Mouse (Mus musculus): ENCODE results near the gene Dnmt3l. TPM values are rescaled to one million over a fixed set of nuclear protein-coding genes. Genes with fewer than 3 reads are reported as not detected.

Gene Dnmt3l
- polyA plus RNA-seq, 2 experiments, result 0.08 TPM; not detected in 1

GRCm38 (mm10) chr10:78042096-78042495 is 349 bp downstream of the Dnmt3l start:
- H3K27me3 ChIP-seq (ENCODE audit: control insufficient read depth, insufficient read depth, low read length), result no peaks in the 10 kb centered on the region; the same call in 1 of the 2 replicates
- H3K4me2 ChIP-seq (ENCODE audit: low read depth), result no peak overlapping the region
- H3K4me3 ChIP-seq (ENCODE audit: insufficient read depth in 1 of 2, low read depth in 2 of 2, low read length in 2 of 2), result no peak overlapping the region
- 48% methylated on average over 7 of the region's 7 CpGs for WGBS (ENCODE audit: insufficient replicate concordance)
- DNase-seq (ENCODE audit: low read depth in 3 of 3, low spot score in 3 of 3) (no peak), ATAC-seq (ENCODE audit: insufficient read depth) (no peak)
- no peak for TF ChIP-seq EP300 (IDR thresholded peaks at IDR 0.05; ENCODE audit: low read depth)
- TF ChIP-seq CTCF (IDR thresholded peaks at IDR 0.05; ENCODE audit: low read depth), result no peak
- no peak overlapping the region for H3K27ac ChIP-seq
- no peaks in the 10 kb centered on the region for H3K36me3 ChIP-seq (replicated peaks; ENCODE audit: control insufficient read depth, insufficient read depth, low read depth)
- no peak overlapping the region for H3K9ac ChIP-seq (replicated peaks)
- H3K9me3 ChIP-seq (ENCODE audit: control insufficient read depth, low read length), result no peaks in the 10 kb centered on the region
- no peaks in the 10 kb centered on the region for H3K4me1 ChIP-seq (replicated peaks; ENCODE audit: control insufficient read depth in 2 of 2, insufficient read depth in 2 of 2, low read length in 1 of 2)

DNA sequence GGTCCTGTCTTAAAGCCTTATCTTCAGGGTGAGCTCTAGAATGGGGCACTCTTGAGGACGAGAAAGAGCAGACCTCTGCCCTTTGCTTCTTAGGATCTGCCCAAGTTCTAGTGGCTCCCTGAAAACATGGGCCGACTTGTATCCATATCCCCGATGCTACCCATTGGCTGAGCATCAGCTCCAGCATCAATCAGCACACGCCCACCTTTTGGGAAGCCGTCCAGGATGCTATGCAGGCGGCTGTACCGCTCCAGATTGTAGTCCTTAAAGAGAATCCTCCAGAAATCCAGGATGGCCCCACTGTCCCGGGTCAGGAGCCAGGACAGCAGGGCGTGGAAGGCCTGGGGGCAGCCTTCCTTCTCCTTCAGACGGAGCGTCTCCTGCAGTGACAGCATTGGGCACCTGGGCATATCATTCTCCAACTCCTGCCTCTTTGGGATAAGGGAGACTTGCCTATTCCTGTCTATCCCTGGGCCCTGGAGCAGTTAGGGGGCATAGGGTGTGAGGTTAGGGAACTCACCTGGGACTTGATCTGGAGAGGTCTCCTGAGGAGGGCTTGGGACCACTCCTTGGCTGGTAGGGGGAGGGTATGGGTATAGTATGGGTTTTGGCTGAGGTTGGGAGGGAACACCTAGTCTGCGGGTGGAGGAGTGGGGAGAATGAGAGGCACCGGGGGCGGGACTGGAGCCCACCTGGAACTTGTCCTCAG is 1.1 kb downstream of the Dnmt3l start:
- TF ChIP-seq EP300 (IDR thresholded peaks at IDR 0.05; ENCODE audit: low read depth) (no peak), CTCF (IDR thresholded peaks at IDR 0.05; ENCODE audit: low read depth) (no peak)
- no peak overlapping the region; the same call in 1 of the 2 replicates for H3K4me2 ChIP-seq (ENCODE audit: low read depth)
- no peak for DNase-seq (ENCODE audit: low read depth in 3 of 3, low spot score in 3 of 3)
- H3K36me3 ChIP-seq (replicated peaks; ENCODE audit: control insufficient read depth, insufficient read depth, low read depth), result no peaks in the 10 kb centered on the region
- no peak for ATAC-seq (ENCODE audit: insufficient read depth)
- 42% methylated on average over 14 of the region's 14 CpGs for WGBS (ENCODE audit: insufficient replicate concordance)
- no peak overlapping the region for H3K9ac ChIP-seq (replicated peaks)
- H3K27ac ChIP-seq, result no peak overlapping the region
- no peaks in the 10 kb centered on the region for H3K9me3 ChIP-seq (ENCODE audit: control insufficient read depth, low read length)
- H3K27me3 ChIP-seq (ENCODE audit: control insufficient read depth, insufficient read depth, low read length), result no peaks in the 10 kb centered on the region; the same call in 1 of the 2 replicates
- no peak overlapping the region for H3K4me3 ChIP-seq (ENCODE audit: insufficient read depth in 1 of 2, low read depth in 2 of 2, low read length in 2 of 2)
- no peaks in the 10 kb centered on the region for H3K4me1 ChIP-seq (replicated peaks; ENCODE audit: control insufficient read depth in 2 of 2, insufficient read depth in 2 of 2, low read length in 1 of 2)

DNA sequence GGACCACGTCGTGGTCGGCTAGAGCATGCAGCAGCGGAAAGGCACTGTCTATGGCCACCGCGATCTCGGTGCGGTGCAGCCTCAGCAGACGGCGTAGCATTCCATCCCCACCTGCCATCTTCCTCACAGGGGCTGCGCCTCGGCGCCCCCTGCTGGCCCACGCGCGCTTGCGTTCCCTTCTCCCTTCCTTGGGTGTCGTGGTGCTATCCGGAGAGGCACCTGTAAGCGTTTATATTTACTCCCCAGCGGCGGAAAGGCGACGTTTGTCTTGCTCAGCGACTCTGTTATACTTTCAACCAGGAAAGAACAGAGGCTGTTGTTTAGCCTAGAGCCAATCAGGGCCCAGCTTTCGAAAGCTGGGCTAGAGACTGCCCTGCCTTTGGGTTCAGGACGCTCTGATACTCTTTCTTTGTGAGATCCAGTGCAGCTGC is 1.7 kb downstream of the Dnmt3l start, which contains the start of gene Aire:
Gene Aire (minus strand): TSS at position 205 of the 431 bp plus-strand sequence.
- H3K36me3 ChIP-seq (replicated peaks; ENCODE audit: control insufficient read depth, insufficient read depth, low read depth), result no peaks in the 10 kb centered on the region
- 3% methylated on average over 27 of the region's 27 CpGs for WGBS (ENCODE audit: insufficient replicate concordance)
- no peak within 1 kb of the TSS for H3K9ac ChIP-seq (replicated peaks)

GRCm38 (mm10) chr10:78044531-78044930 is 2.8 kb downstream of the Dnmt3l start:
- no peak overlapping the region for H3K9ac ChIP-seq (replicated peaks)
- DNase-seq (ENCODE audit: low read depth in 3 of 3, low spot score in 3 of 3) (no peak), ATAC-seq (ENCODE audit: insufficient read depth) (no peak)
- H3K4me3 ChIP-seq (ENCODE audit: insufficient read depth in 1 of 2, low read depth in 2 of 2, low read length in 2 of 2), result no peak overlapping the region
- TF ChIP-seq EP300 (IDR thresholded peaks at IDR 0.05; ENCODE audit: low read depth) (no peak), CTCF (IDR thresholded peaks at IDR 0.05; ENCODE audit: low read depth) (no peak)
- no peak overlapping the region for H3K4me2 ChIP-seq (ENCODE audit: low read depth)
- no peaks in the 10 kb centered on the region for H3K36me3 ChIP-seq (replicated peaks; ENCODE audit: control insufficient read depth, insufficient read depth, low read depth)
- H3K9me3 ChIP-seq (ENCODE audit: control insufficient read depth, low read length), result no peaks in the 10 kb centered on the region
- no peaks in the 10 kb centered on the region for H3K4me1 ChIP-seq (replicated peaks; ENCODE audit: control insufficient read depth in 2 of 2, insufficient read depth in 2 of 2, low read length in 1 of 2)
- no peaks in the 10 kb centered on the region; the same call in 1 of the 2 replicates for H3K27me3 ChIP-seq (ENCODE audit: control insufficient read depth, insufficient read depth, low read length)
- no peak overlapping the region for H3K27ac ChIP-seq
- 33% methylated on average over 1 of the region's 1 CpGs for WGBS (ENCODE audit: insufficient replicate concordance)

More for the DNA sequence above, 1.7 kb downstream of the Dnmt3l start, which contains the start of gene Aire:
- DNase-seq (ENCODE audit: low read depth in 3 of 3, low spot score in 3 of 3) (peak in 1 of 3 experiments; percentile 20), ATAC-seq (ENCODE audit: insufficient read depth) (peak; percentile 35; the same call in 1 of the 2 replicates)
- H3K4me3 ChIP-seq (ENCODE audit: insufficient read depth in 1 of 2, low read depth in 2 of 2, low read length in 2 of 2), result no peak within 1 kb of the TSS
- H3K9me3 ChIP-seq (ENCODE audit: control insufficient read depth, low read length), result no peaks in the 10 kb centered on the region
- H3K4me2 ChIP-seq (ENCODE audit: low read depth), result peak within 1 kb of the TSS; percentile 29
- H3K4me1 ChIP-seq (replicated peaks; ENCODE audit: control insufficient read depth in 2 of 2, insufficient read depth in 2 of 2, low read length in 1 of 2), result no peaks in the 10 kb centered on the region
- H3K27ac ChIP-seq, result no peak within 1 kb of the TSS
- TF ChIP-seq CTCF (IDR thresholded peaks at IDR 0.05; ENCODE audit: low read depth), result peak; percentile 94
- no peak for TF ChIP-seq EP300 (IDR thresholded peaks at IDR 0.05; ENCODE audit: low read depth)
- H3K27me3 ChIP-seq (ENCODE audit: control insufficient read depth, insufficient read depth, low read length), result no peaks in the 10 kb centered on the region; the same call in 1 of the 2 replicates

DNA sequence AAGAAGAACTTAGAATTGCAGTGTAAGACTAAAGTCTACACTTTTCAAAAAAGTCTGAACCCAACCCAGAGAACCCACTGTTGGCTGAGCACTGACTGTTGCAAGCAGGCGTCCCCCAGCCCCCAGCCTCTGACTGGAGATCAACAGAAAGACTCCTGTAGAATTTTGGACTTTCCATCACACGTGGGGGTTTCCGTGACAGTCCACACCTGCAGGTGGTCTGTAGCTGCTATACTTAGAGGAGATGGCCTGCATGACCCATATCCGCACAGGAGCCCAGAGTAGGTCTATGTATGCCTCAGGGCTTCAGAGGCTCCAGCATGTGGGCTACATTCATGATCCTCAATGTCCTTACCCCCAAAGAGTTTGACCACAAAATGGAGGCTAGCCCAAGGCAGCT is 4.6 kb downstream of the Dnmt3l start:
- 56% methylated on average over 4 of the region's 4 CpGs for WGBS (ENCODE audit: insufficient replicate concordance)
- Histone ChIP-seq H3K4me1 (replicated peaks; ENCODE audit: control insufficient read depth in 2 of 2, insufficient read depth in 2 of 2, low read length in 1 of 2) (no peaks in the 10 kb centered on the region), H3K9ac (replicated peaks) (no peak overlapping the region), H3K4me3 (ENCODE audit: insufficient read depth in 1 of 2, low read depth in 2 of 2, low read length in 2 of 2) (no peak overlapping the region), H3K4me2 (ENCODE audit: low read depth) (no peak overlapping the region), H3K9me3 (ENCODE audit: control insufficient read depth, low read length) (no peaks in the 10 kb centered on the region), H3K27ac (no peak overlapping the region), H3K36me3 (replicated peaks; ENCODE audit: control insufficient read depth, insufficient read depth, low read depth) (no peaks in the 10 kb centered on the region), H3K27me3 (ENCODE audit: control insufficient read depth, insufficient read depth, low read length) (no peaks in the 10 kb centered on the region; the same call in 1 of the 2 replicates)
- no peak for ATAC-seq (ENCODE audit: insufficient read depth)
- no peak for DNase-seq (ENCODE audit: low read depth in 3 of 3, low spot score in 3 of 3)
- TF ChIP-seq CTCF (IDR thresholded peaks at IDR 0.05; ENCODE audit: low read depth), result no peak
- no peak for TF ChIP-seq EP300 (IDR thresholded peaks at IDR 0.05; ENCODE audit: low read depth)
